8 mouse cellular contexts compared by ENCODE assay signal in genomic region chr1:146498780-146499114, GRCm38 (mm10). TPM values are rescaled to one million over a fixed set of nuclear protein-coding genes. Genes with fewer than 3 reads are reported as not detected.
DNase-seq lines count a peak whose midpoint lies in the region; ATAC-seq and TF ChIP-seq lines count a peak whose summit lies in the region.

No protein-coding gene starts in this region.

- DNase-seq in heart, postnatal 14 days: no peak
- DNase-seq in embryonic facial prominence, embryonic 11.5 days (ENCODE audit: low spot score): no peak
- no peak for DNase-seq in right cerebral cortex, postnatal 10 days (ENCODE audit: low spot score in 2 of 2)
- no peak for DNase-seq in retina, embryonic 14.5 days (ENCODE audit: low spot score)

- no peaks in the 10 kb centered on the region; the same call in 1 of the 2 replicates for H3K4me1 ChIP-seq in heart, embryonic 11.5 days (ENCODE audit: control insufficient read depth, insufficient read depth, low read length)
- H3K4me1 ChIP-seq in embryonic facial prominence, embryonic 11.5 days (ENCODE audit: control insufficient read depth, insufficient read depth, low read length): no peaks in the 10 kb centered on the region; the same call in 1 of the 2 replicates
- H3K4me1 ChIP-seq in intestine, postnatal 0 days (replicated peaks; ENCODE audit: control insufficient read depth, insufficient read depth, low read length): 0 out of 2 replicates have a peak, but pooled peaks cover 3% of the 10 kb centered on the region
- H3K4me1 ChIP-seq in midbrain, embryonic 12.5 days: peaks cover 11% of the 10 kb centered on the region

- peak overlapping the region; percentile 91 for H3K4me2 ChIP-seq in heart, embryonic 11.5 days
- peak overlapping the region; percentile 88 for H3K4me2 ChIP-seq in embryonic facial prominence, embryonic 11.5 days (ENCODE audit: low read depth, low read length)
- H3K4me2 ChIP-seq in intestine, postnatal 0 days (replicated peaks; ENCODE audit: low read depth): peak overlapping the region; percentile 76
- H3K4me2 ChIP-seq in midbrain, embryonic 12.5 days (replicated peaks): peak overlapping the region; percentile 84

- H3K27ac ChIP-seq in heart, embryonic 11.5 days (ENCODE audit: low read depth, low read length): no peak overlapping the region
- H3K27ac ChIP-seq in embryonic facial prominence, embryonic 11.5 days (replicated peaks; ENCODE audit: low read depth, low read length): no peak overlapping the region
- H3K27ac ChIP-seq in intestine, postnatal 0 days (ENCODE audit: low read depth, low read length): no peak overlapping the region
- H3K27ac ChIP-seq in midbrain, embryonic 12.5 days (replicated peaks): no peak overlapping the region

- ATAC-seq in heart, embryonic 11.5 days (replicated peaks; ENCODE audit: insufficient number of reproducible peaks, low FRiP score, low TSS enrichment): no peak
- ATAC-seq in embryonic facial prominence, embryonic 11.5 days (replicated peaks; ENCODE audit: insufficient number of reproducible peaks, low FRiP score, low TSS enrichment, low read depth): no peak
- peak; percentile 80 for ATAC-seq in intestine, postnatal 0 days
- ATAC-seq in midbrain, embryonic 12.5 days (ENCODE audit: low FRiP score, low read depth): no peak
- no peak for ATAC-seq in monocyte, adult 5-6 weeks (replicated peaks; ENCODE audit: insufficient number of reproducible peaks, low FRiP score, low TSS enrichment, poor library complexity, severe bottlenecking)

- 0% methylated on average over 1 of the region's 1 CpGs for WGBS in heart, embryonic 11.5 days (ENCODE audit: insufficient replicate concordance)
- 6% methylated on average over 1 of the region's 1 CpGs for WGBS in embryonic facial prominence, embryonic 11.5 days
- 11% methylated on average over 1 of the region's 1 CpGs for WGBS in intestine, postnatal 0 days
- 0% methylated on average over 1 of the region's 1 CpGs for WGBS in midbrain, embryonic 12.5 days

- H3K9me3 ChIP-seq in heart, embryonic 11.5 days (replicated peaks; ENCODE audit: control insufficient read depth, low read length): no peaks in the 10 kb centered on the region
- H3K9me3 ChIP-seq in embryonic facial prominence, embryonic 11.5 days (replicated peaks; ENCODE audit: control insufficient read depth, low read length): no peaks in the 10 kb centered on the region
- no peaks in the 10 kb centered on the region for H3K9me3 ChIP-seq in intestine, postnatal 0 days (ENCODE audit: control insufficient read depth)
- no peaks in the 10 kb centered on the region for H3K9me3 ChIP-seq in midbrain, embryonic 12.5 days

- peaks cover 27% of the 10 kb centered on the region for H3K27me3 ChIP-seq in heart, embryonic 11.5 days (ENCODE audit: control insufficient read depth, insufficient read depth, low read length)
- H3K27me3 ChIP-seq in embryonic facial prominence, embryonic 11.5 days (ENCODE audit: control insufficient read depth, insufficient read depth, low read length): peaks cover 7% of the 10 kb centered on the region; the same call in 1 of the 2 replicates
- peaks cover 24% of the 10 kb centered on the region; the same call in 1 of the 2 replicates for H3K27me3 ChIP-seq in intestine, postnatal 0 days (replicated peaks; ENCODE audit: control insufficient read depth, insufficient read depth, low read length)
- peaks cover 18% of the 10 kb centered on the region for H3K27me3 ChIP-seq in midbrain, embryonic 12.5 days

- H3K9ac ChIP-seq in heart, embryonic 11.5 days (ENCODE audit: low read depth, low read length): no peak overlapping the region
- no peak overlapping the region for H3K9ac ChIP-seq in embryonic facial prominence, embryonic 11.5 days (replicated peaks; ENCODE audit: low read length)
- no peak overlapping the region for H3K9ac ChIP-seq in intestine, postnatal 0 days (ENCODE audit: low read depth, low read length)
- no peak overlapping the region for H3K9ac ChIP-seq in midbrain, embryonic 12.5 days (replicated peaks)

- TF ChIP-seq CTCF in intestine, postnatal 0 days (IDR thresholded peaks at IDR 0.05; ENCODE audit: low read depth): no peak

- intact Hi-C loops in heart, postnatal 14 days (cut with DNase I): no loop called here

- no peaks in the 10 kb centered on the region for H3K36me3 ChIP-seq in heart, embryonic 11.5 days (ENCODE audit: control insufficient read depth, insufficient read depth, low read length)
- H3K36me3 ChIP-seq in embryonic facial prominence, embryonic 11.5 days (replicated peaks; ENCODE audit: control insufficient read depth, insufficient read depth, low read depth, low read length): no peaks in the 10 kb centered on the region
- no peaks in the 10 kb centered on the region for H3K36me3 ChIP-seq in intestine, postnatal 0 days (ENCODE audit: control insufficient read depth, insufficient read depth)
- H3K36me3 ChIP-seq in midbrain, embryonic 12.5 days: no peaks in the 10 kb centered on the region

- peak overlapping the region; percentile 47 for H3K4me3 ChIP-seq in heart, embryonic 11.5 days (ENCODE audit: low read depth, low read length)
- peak overlapping the region; percentile 44 for H3K4me3 ChIP-seq in embryonic facial prominence, embryonic 11.5 days (ENCODE audit: low read depth, low read length)
- peak overlapping the region; percentile 43 for H3K4me3 ChIP-seq in intestine, postnatal 0 days (ENCODE audit: low read depth, low read length)
- peak overlapping the region; percentile 53 for H3K4me3 ChIP-seq in midbrain, embryonic 12.5 days

RNA-seq across cellular contexts. Expression of gene Brinp3, which starts 4.2 kb away (rescaled TPM):
- 0.13 and 0.23 TPM in 2 replicates for polyA plus RNA-seq in heart, embryonic 11.5 days (2014; fragmentation: Nextera tagmentation; extraction: Ambion mirVana)
- total RNA-seq in heart, postnatal 14 days (2021): not detected
- polyA plus RNA-seq in embryonic facial prominence, embryonic 11.5 days (2014; fragmentation: Nextera tagmentation; extraction: Ambion mirVana): 0.72 and 1.6 TPM in 2 replicates
- polyA plus RNA-seq in intestine, postnatal 0 days (2015; fragmentation: Nextera tagmentation; extraction: Ambion mirVana): 0.60 and 0.80 TPM in 2 replicates
- polyA plus RNA-seq in midbrain, embryonic 12.5 days (2016; fragmentation: Nextera tagmentation; extraction: Ambion mirVana): 2.2 and 3.4 TPM in 2 replicates
- not detected in 3 replicates for total RNA-seq in monocyte, adult 5-6 weeks (2017)
